Mouse (Mus musculus): ENCODE measurements around the gene Kirrel2.

DNA sequence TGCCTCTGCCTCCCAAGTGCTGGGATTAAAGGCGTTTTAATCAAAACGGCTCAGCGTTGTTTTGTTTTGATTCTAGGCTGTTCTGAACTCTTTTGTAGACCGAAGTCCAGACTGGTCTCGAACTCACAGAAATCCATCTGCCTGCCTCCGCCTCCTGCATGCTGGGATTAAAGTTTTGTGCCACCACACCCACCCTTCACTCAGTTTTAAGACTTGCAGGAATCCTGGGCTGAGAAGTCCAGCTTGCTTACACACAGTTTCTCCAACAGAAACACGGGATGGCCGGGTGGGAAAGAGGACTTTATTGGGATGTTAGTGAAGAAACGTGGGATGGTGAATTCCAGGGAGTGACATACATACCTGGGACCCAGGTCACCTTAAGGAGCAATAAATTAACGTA is 22.8 kb downstream of the Kirrel2 start:
- TF ChIP-seq CTCF (IDR thresholded peaks at IDR 0.05; ENCODE audit: insufficient read depth, low read length) (no peak), POLR2A (IDR thresholded peaks at IDR 0.05; ENCODE audit: borderline replicate concordance, extremely low read depth, low read depth, low read length) (no peak)

Measured in lung, adult 2 months (tissue).